Mouse (Mus musculus) MEL (cell line): ENCODE data around the gene Prkce. TPM values are rescaled to one million over a fixed set of nuclear protein-coding genes. Genes with fewer than 3 reads are reported as not detected.

Experiments used
- DNase-seq: peaks from one replicate; pipeline ENCODE4 v3.0.0; 2011; ENCODE audit warnings: low read depth, low spot score
- H3K27ac ChIP-seq: 2 replicates; pipeline ENCODE4 v1.5.1; 2012; ENCODE audit warnings: low read depth, mild to moderate bottlenecking, control low read depth, low read length, moderate library complexity; ENCODE audit not compliant: control insufficient read depth
- H3K27me3 ChIP-seq, 2 experiments: fragments of 150-350 bp in 1 of 2; sonication (generic) in 1 of 2; 2 replicates each; pipeline ENCODE4 v1.6.1; 2012; ENCODE audit warnings: low read length in 2 of 2, mild to moderate bottlenecking in 2 of 2, improper control_type of control experiment in 1 of 2, moderate library complexity in 1 of 2; ENCODE audit not compliant: insufficient read depth in 2 of 2, control insufficient read depth in 1 of 2
- H3K36me3 ChIP-seq, 2 experiments: 2 replicates each; pipeline ENCODE4 v1.6.1; 2012 to 2014; ENCODE audit warnings: low read length in 2 of 2, improper control_type of control experiment in 1 of 2, inconsistent platforms in 1 of 2, mild to moderate bottlenecking in 1 of 2; ENCODE audit not compliant: insufficient read depth in 2 of 2, control insufficient read depth in 1 of 2
- H3K4me1 ChIP-seq, 2 experiments: fragments of 150-350 bp in 1 of 2; sonication (generic) in 1 of 2; 2 replicates each; pipeline ENCODE4 v1.6.1; 2012; ENCODE audit warnings: low read length in 2 of 2, improper control_type of control experiment in 1 of 2, mild to moderate bottlenecking in 1 of 2; ENCODE audit not compliant: insufficient read depth in 2 of 2, control insufficient read depth in 1 of 2
- H3K4me3 ChIP-seq, 2 experiments: fragments of 150-350 bp in 1 of 2; sonication (generic) in 1 of 2; 2 replicates each; pipeline ENCODE4 v1.5.1; 2012; ENCODE audit warnings: low read depth in 2 of 2, low read length in 2 of 2, mild to moderate bottlenecking in 2 of 2, moderate library complexity in 2 of 2, control low read depth in 1 of 2, improper control_type of control experiment in 1 of 2; ENCODE audit not compliant: control insufficient read depth in 1 of 2, insufficient read depth in 1 of 2
- H3K79me2 ChIP-seq: 2 replicates; pipeline ENCODE4 v1.6.1; 2012; ENCODE audit warnings: mild to moderate bottlenecking, low read length, moderate library complexity; ENCODE audit not compliant: control insufficient read depth, poor library complexity, insufficient read depth
- H3K9ac ChIP-seq: 2 replicates; pipeline ENCODE4 v1.6.1; 2012; ENCODE audit warnings: low read depth, mild to moderate bottlenecking, control low read depth, low read length, moderate library complexity; ENCODE audit not compliant: control insufficient read depth, poor library complexity, severe bottlenecking
- H3K9me3 ChIP-seq: fragments of 150-350 bp; sonication (generic); replicated peaks from 2 replicates; pipeline ENCODE4 v1.6.1; 2012; ENCODE audit warnings: mild to moderate bottlenecking, low read length, improper control_type of control experiment, moderate library complexity; ENCODE audit not compliant: insufficient read depth
- BHLHE40 ChIP-seq: IDR thresholded peaks from 2 replicates; pipeline ENCODE4 v1.6.1; 2012; ENCODE audit warnings: low read depth, mild to moderate bottlenecking, inconsistent platforms, low read length, improper control_type of control experiment, borderline replicate concordance
- CHD1 ChIP-seq: IDR thresholded peaks from 2 replicates; pipeline ENCODE4 v1.6.1; 2012; ENCODE audit warnings: low read depth, mild to moderate bottlenecking, inconsistent platforms, low read length, improper control_type of control experiment
- CHD2 ChIP-seq: IDR thresholded peaks from 2 replicates; pipeline ENCODE4 v1.6.1; 2011; ENCODE audit warnings: low read length, improper control_type of control experiment
- CTCF ChIP-seq, 3 experiments: IDR thresholded peaks in 2 of 3; conservative IDR thresholded peaks in 1 of 3; 2 replicates each; pipeline ENCODE4 v1.5.1; 2011 to 2012; ENCODE audit warnings: low read length in 3 of 3, low read depth in 2 of 3, mild to moderate bottlenecking in 2 of 3, improper control_type of control experiment in 1 of 3, inconsistent platforms in 1 of 3, mixed read lengths in 1 of 3, moderate library complexity in 1 of 3; ENCODE audit not compliant: control insufficient read depth in 1 of 3, insufficient read depth in 1 of 3, poor library complexity in 1 of 3, severe bottlenecking in 1 of 3
- ELF1 ChIP-seq: IDR thresholded peaks from 2 replicates; pipeline ENCODE4 v1.6.1; 2014; ENCODE audit warnings: low read depth, mild to moderate bottlenecking, inconsistent platforms, low read length, improper control_type of control experiment, moderate library complexity
- EP300 ChIP-seq, 2 experiments: IDR thresholded peaks; 2 replicates each; pipeline ENCODE4 v1.6.1; 2011; ENCODE audit warnings: improper control_type of control experiment in 2 of 2, low read length in 2 of 2, low read depth in 1 of 2, mild to moderate bottlenecking in 1 of 2
- HCFC1 ChIP-seq: IDR thresholded peaks from 2 replicates; pipeline ENCODE4 v1.6.1; 2012; ENCODE audit warnings: low read depth, mild to moderate bottlenecking, inconsistent platforms, low read length, improper control_type of control experiment, moderate library complexity
- JUND ChIP-seq: IDR thresholded peaks from 2 replicates; pipeline ENCODE4 v1.6.1; 2011; ENCODE audit warnings: low read depth, mild to moderate bottlenecking, improper control_type of control experiment, low read length
- KAT2A ChIP-seq: conservative IDR thresholded peaks from 2 replicates; pipeline ENCODE4 v1.6.1; 2012; ENCODE audit warnings: low read depth, low read length, improper control_type of control experiment, inconsistent platforms
- MAZ ChIP-seq: IDR thresholded peaks from 2 replicates; pipeline ENCODE4 v1.6.1; 2012; ENCODE audit warnings: low read depth, mild to moderate bottlenecking, inconsistent platforms, low read length, improper control_type of control experiment
- MXI1 ChIP-seq: IDR thresholded peaks from 2 replicates; pipeline ENCODE4 v1.6.1; 2011; ENCODE audit warnings: mild to moderate bottlenecking, low read depth, low read length, improper control_type of control experiment
- MYB ChIP-seq: IDR thresholded peaks from 2 replicates; pipeline ENCODE4 v1.6.1; 2011; ENCODE audit warnings: mild to moderate bottlenecking, low read depth, low read length, improper control_type of control experiment
- POLR2AphosphoS2 ChIP-seq: IDR thresholded peaks from 2 replicates; pipeline ENCODE4 v1.6.1; 2011; ENCODE audit warnings: low read length, improper control_type of control experiment
- RAD21 ChIP-seq: IDR thresholded peaks from 2 replicates; pipeline ENCODE4 v1.6.1; 2011; ENCODE audit warnings: mild to moderate bottlenecking, low read depth, low read length, improper control_type of control experiment
- RCOR1 ChIP-seq: IDR thresholded peaks from 2 replicates; pipeline ENCODE4 v1.6.1; 2012; ENCODE audit warnings: low read depth, mild to moderate bottlenecking, inconsistent platforms, low read length, improper control_type of control experiment
- SIN3A ChIP-seq: IDR thresholded peaks from 2 replicates; pipeline ENCODE4 v1.6.1; 2012; ENCODE audit warnings: low read length, improper control_type of control experiment, inconsistent platforms
- SMC3 ChIP-seq: IDR thresholded peaks from 2 replicates; pipeline ENCODE4 v1.6.1; 2011; ENCODE audit warnings: low read depth, low read length, improper control_type of control experiment
- TCF12 ChIP-seq: IDR thresholded peaks from 2 replicates; pipeline ENCODE4 v1.6.1; 2014; ENCODE audit warnings: low read depth, mild to moderate bottlenecking, inconsistent platforms, low read length, improper control_type of control experiment, moderate library complexity
- ZC3H11A ChIP-seq: IDR thresholded peaks from 2 replicates; pipeline ENCODE4 v1.6.1; 2012; ENCODE audit warnings: low read depth, mild to moderate bottlenecking, inconsistent platforms, low read length, improper control_type of control experiment
- ZKSCAN1 ChIP-seq: IDR thresholded peaks from 2 replicates; pipeline ENCODE4 v1.6.1; 2012; ENCODE audit warnings: low read depth, mild to moderate bottlenecking, inconsistent platforms, low read length, improper control_type of control experiment, moderate library complexity
- ZMIZ1 ChIP-seq: IDR thresholded peaks from 2 replicates; pipeline ENCODE4 v1.6.1; 2012; ENCODE audit warnings: low read depth, mild to moderate bottlenecking, inconsistent platforms, low read length, improper control_type of control experiment, moderate library complexity
- ZNF384 ChIP-seq: IDR thresholded peaks from 2 replicates; pipeline ENCODE4 v1.6.1; 2012; ENCODE audit warnings: low read depth, mild to moderate bottlenecking, inconsistent platforms, low read length, improper control_type of control experiment
- polyA plus RNA-seq, 2 experiments: library from polyadenylated mRNA; stranded (reverse) in 1 of 2; unstranded in 1 of 2; fragments of >175 nt in 1 of 2; fragments of >200 nt in 1 of 2; gene quantifications; 2 replicates each; pipeline versions ENCODE4 v1.2.1 to v1.2.4; 2012; ENCODE audit warnings: low replicate concordance in 2 of 2, low read depth in 1 of 2; ENCODE audit not compliant: insufficient read length in 2 of 2, insufficient read depth in 1 of 2, missing spikeins in 1 of 2
- total RNA-seq: library from RNA; depleted of rRNA; stranded (reverse); fragments of 300-350 nt; gene quantifications from 2 replicates; pipeline ENCODE4 v1.2.3, GENCODE M21; 2012

Prkce gene
- total and polyA plus RNA-seq, 3 experiments: 3.0 to 5.3 TPM; not detected in 1

GRCm38 (mm10) chr17:86467967-86468366, 300.4 kb downstream of the Prkce start:
- Histone ChIP-seq H3K27ac (no peak overlapping the region), H3K4me3 (no peak overlapping the region), H3K9ac (no peak overlapping the region), H3K79me2 (no peaks in the 10 kb centered on the region), H3K4me1 (no peaks in the 10 kb centered on the region; a peak in 1 of 4 replicates), H3K27me3 (no peaks in the 10 kb centered on the region), H3K9me3 (no peaks in the 10 kb centered on the region), H3K36me3 (no peaks in the 10 kb centered on the region)
- TF ChIP-seq MXI1 (no peak), MAZ (no peak), TCF12 (no peak), EP300 (IDR thresholded peaks at IDR 0.05; ENCODE audit: low read depth in 1 of 2, low read length in 2 of 2) (no peak), CHD1 (no peak), HCFC1 (no peak), MYB (no peak)
- DNase-seq: no peak

GRCm38 (mm10) chr17:86470160-86470559, 302.6 kb downstream of the Prkce start:
- no peak overlapping the region for H3K9ac ChIP-seq
- TF ChIP-seq MAZ (no peak), RAD21 (no peak), SIN3A (no peak), RCOR1 (no peak), BHLHE40 (no peak), MYB (no peak), ZC3H11A (no peak), ZKSCAN1 (no peak), ZMIZ1 (no peak), JUND (no peak), MXI1 (no peak)
- no peak overlapping the region for H3K27ac ChIP-seq
- no peaks in the 10 kb centered on the region for H3K79me2 ChIP-seq
- no peak overlapping the region for H3K4me3 ChIP-seq
- H3K36me3 ChIP-seq: no peaks in the 10 kb centered on the region
- no peaks in the 10 kb centered on the region for H3K27me3 ChIP-seq
- H3K9me3 ChIP-seq: no peaks in the 10 kb centered on the region
- no peaks in the 10 kb centered on the region; a peak in 1 of 4 replicates for H3K4me1 ChIP-seq
- DNase-seq: no peak

- H3K4me3 ChIP-seq: no peak overlapping the region
- peak; percentile 58 for TF ChIP-seq ZC3H11A
- TF ChIP-seq ZNF384: no peak
- TF ChIP-seq KAT2A: no peak
- TF ChIP-seq POLR2AphosphoS2: no peak
- TF ChIP-seq SIN3A: no peak
- TF ChIP-seq SMC3: peak; percentile 68
- peak; percentile 61 to 83 (median 67) for TF ChIP-seq CTCF (IDR thresholded peaks at IDR 0.05 in 2 of 3, conservative IDR thresholded peaks at IDR 0.05 in 1 of 3; ENCODE audit: control insufficient read depth in 1 of 3, insufficient read depth in 1 of 3, low read depth in 2 of 3, low read length in 3 of 3, poor library complexity in 1 of 3, severe bottlenecking in 1 of 3)
- TF ChIP-seq ELF1: peak; percentile 33; the same call in 1 of the 2 replicates
- no peak for TF ChIP-seq CHD2
- TF ChIP-seq RAD21: peak; percentile 54
- peak; percentile 24 for DNase-seq
- no peak overlapping the region for H3K9ac ChIP-seq
- H3K79me2 ChIP-seq: no peaks in the 10 kb centered on the region
- H3K36me3 ChIP-seq: no peaks in the 10 kb centered on the region
- H3K9me3 ChIP-seq: no peaks in the 10 kb centered on the region
- no peaks in the 10 kb centered on the region for H3K27me3 ChIP-seq
- H3K27ac ChIP-seq: no peak overlapping the region
- no peaks in the 10 kb centered on the region; a peak in 1 of 4 replicates for H3K4me1 ChIP-seq
These were observed 304.1 kb downstream of the Prkce start for GRCm38 (mm10) chr17:86471684-86472083.
